Mouse (Mus musculus): ENCODE data around the gene Acyp1.

The Acyp1 gene

GRCm38 (mm10) chr12:85233376-85234358 lies 54.6 kb downstream of the Acyp1 start:
- no peak for DNase-seq (ENCODE audit: low spot score in 2 of 2)

- DNase-seq (ENCODE audit: low spot score in 2 of 2): no peak
Measured at GRCm38 (mm10) chr12:85227876-85228599, 60.2 kb downstream of the Acyp1 start.

- no peak for DNase-seq (ENCODE audit: low spot score in 2 of 2)
Measured at GRCm38 (mm10) chr12:85227227-85227626, 61.0 kb downstream of the Acyp1 start.
